Mouse (Mus musculus) G1E-ER4 (cell line): ENCODE results near the gene Aox3. TPM values are rescaled to one million over a fixed set of nuclear protein-coding genes. Genes with fewer than 3 reads are reported as not detected.

Source experiments
- GATA1 ChIP-seq: IDR thresholded peaks from one replicate; pipeline ENCODE4 v1.8.0; 2012; ENCODE audit warnings: low read length, inconsistent platforms
- polyA plus RNA-seq: library from polyadenylated mRNA; stranded (reverse); fragments of >175 nt; gene quantifications from 2 replicates; pipeline ENCODE4 v1.2.3, GENCODE M21; 2012

Aox3 gene
- polyA plus RNA-seq, 1 experiment, result not detected

DNA sequence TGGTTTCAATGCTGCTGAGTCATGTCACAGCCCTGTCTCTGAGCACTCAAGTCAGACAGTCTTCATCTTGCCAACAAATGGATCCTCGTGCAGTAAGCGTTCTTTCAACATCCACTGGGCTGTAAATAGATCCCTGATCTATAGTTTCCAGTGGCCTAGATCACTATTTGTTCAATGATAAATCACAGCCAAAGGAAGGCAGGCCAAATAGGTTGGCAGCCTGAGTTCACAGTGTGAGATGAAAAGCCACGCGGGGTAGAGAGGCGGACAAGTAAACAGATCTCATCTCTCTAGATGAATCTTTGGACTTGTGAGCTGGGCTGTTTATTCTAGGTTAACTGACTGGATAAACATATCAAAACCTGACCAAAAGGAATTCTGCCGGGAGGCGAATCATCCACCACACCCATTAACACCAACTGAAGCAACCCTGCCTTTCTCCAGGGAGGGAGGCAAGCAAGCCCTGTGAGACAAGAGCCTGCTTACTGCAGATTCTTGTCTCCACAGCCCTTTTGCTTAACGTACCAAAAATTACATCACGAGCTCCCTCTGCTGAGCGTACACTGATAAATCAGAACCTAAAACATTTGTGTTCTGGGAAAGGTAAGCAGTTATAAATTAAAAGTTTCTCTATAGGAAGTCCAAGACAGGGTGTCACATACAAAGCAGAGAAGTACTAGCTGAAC, 31.6 kb downstream of the Aox3 start:
- TF ChIP-seq GATA1, result no peak

DNA sequence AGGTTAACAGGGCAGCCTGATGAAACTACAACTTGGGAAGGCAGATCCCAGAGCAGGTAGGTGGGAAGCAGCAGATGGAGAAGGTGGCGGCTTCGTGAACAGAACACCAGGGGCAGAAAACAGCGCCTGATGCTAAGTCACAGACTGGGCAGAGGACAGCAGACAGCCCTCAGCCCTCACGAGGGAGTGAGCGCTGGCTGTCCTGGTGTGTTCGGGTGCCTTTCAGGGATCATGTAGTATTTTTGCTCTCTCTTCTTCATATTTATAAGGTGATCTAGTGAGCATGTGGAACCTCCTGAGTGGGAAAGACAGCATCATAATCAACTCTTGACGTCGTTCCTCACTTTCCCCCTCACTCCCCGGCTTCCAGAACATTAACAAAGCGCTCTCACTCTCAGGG, 33.1 kb downstream of the Aox3 start:
- TF ChIP-seq GATA1, result no peak

DNA sequence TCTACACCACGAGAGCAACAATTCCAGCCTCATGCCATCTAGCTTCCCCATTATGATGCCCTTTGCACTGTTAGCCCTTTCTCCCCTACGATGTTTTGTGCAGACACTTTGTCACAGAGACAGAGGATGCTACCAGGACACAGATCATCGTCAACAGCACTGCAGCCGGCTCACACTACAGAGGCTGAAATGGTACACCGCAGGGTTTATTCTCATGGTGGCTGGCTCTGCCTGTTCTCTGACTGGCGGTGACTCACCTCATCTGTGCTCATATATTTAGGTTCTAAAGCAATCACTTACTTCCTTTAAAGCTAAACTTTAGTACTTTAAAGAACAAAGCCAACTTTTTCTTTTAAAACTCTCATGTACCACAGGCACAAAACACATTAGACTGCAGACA, 34.8 kb downstream of the Aox3 start:
- TF ChIP-seq GATA1, result no peak

- no peak for TF ChIP-seq GATA1
Observed at GRCm38 (mm10) chr1:58152247-58152646, 39.3 kb downstream of the Aox3 start.

DNA sequence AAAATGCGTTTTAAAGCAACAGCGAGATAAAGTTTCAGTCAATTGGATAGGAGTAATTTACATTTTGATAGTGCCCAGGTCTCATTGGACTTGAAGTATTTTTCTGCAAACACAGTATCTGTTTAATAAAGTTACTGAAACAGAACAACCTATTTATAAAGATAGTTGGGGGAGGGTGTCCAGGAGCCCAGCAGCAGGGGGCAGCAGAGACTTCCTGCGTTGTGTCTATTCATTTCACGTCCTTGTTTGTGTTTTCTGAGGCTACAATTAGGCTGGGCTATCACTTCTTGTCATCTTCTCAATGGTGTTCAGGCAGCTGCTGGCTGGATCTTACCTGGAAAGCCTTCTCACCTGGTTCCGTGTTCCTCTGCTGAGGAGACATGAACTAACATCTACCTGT, 43.8 kb downstream of the Aox3 start:
- TF ChIP-seq GATA1, result no peak

DNA sequence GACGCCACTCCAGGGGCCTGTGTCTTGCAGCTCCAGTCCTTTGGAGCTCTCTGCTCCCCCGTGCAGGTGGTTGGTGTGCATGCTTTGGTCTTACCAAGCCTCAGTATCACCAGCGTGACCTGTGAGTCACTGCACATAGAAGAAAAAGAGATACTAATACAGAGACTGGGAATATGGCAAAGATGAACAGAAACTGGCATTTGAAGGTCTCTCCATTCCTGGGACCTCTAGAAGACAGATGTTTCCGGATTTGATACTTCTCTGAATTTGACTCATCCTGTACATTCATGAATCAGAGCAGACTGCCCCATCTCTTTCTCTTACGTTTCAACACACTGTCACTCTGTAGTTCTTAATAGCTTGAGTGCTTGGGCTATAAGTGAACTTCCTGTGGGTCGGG, 57.0 kb downstream of the Aox3 start:
- TF ChIP-seq GATA1, result no peak

- no peak for TF ChIP-seq GATA1
Observed at GRCm38 (mm10) chr1:58188514-58189175, 75.7 kb downstream of the Aox3 start.

DNA sequence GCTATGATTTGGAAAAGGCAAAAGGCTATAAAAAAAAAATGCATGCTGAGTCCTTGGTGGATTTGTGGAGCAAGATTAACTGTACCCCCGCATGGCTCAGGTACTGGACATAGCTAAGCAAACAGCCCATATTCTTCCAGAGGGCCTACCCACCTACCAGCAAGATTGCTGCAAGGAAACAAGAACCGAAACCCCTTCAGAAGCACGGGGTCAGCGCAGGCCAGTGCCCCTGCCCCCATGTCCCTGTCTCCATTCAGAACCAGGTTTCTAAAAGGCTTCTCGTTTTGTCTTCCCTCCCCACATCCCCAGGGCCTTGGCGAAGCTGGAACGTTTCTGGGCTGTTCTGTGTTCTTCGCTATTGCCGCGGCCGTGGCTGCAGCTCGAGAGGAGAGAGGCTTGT, 81.4 kb downstream of the Aox3 start:
- TF ChIP-seq GATA1, result no peak

DNA sequence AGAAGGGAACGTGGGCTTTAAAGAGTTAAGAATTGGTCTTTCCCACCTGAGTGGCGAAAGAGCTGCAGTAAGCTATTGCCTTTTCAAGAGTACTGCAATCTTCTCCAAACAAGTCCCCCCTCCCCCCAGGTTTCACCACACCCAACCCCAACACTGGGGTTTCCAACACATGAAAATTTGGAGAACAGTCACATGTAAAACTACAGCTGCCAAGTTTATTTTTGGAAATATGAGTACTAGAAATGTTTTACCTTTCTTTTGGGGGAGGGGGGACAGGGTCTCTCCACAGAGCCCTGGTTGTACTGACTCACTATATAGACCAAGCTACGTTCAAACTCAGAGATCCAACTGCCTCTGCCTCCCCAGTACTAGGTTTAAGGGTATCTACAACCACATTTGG, 82.1 kb downstream of the Aox3 start:
- no peak for TF ChIP-seq GATA1

- no peak for TF ChIP-seq GATA1
Observed at GRCm38 (mm10) chr1:58195541-58195940, 82.6 kb downstream of the Aox3 start.

- TF ChIP-seq GATA1, result no peak
Observed at GRCm38 (mm10) chr1:58197023-58197422, 84.1 kb downstream of the Aox3 start.

DNA sequence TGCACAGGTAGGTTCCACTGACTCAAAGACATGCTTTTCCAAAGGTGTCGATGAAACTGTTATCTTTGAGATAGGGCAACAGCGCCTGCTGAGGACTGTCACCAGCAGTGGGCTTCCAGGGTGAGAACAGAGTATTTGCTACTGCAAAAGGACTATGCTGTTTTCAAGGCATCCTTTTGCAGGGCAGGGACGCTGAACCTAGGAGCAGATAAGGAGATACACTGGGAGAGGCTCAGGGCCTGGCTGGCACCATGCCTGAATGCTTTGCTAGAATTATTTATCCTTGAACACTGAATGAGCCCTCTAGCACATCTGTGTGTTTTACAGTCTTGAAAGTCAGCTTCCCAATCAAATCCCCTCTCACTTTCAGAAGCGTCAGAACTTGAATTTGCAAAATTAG, 85.5 kb downstream of the Aox3 start:
- no peak for TF ChIP-seq GATA1

DNA sequence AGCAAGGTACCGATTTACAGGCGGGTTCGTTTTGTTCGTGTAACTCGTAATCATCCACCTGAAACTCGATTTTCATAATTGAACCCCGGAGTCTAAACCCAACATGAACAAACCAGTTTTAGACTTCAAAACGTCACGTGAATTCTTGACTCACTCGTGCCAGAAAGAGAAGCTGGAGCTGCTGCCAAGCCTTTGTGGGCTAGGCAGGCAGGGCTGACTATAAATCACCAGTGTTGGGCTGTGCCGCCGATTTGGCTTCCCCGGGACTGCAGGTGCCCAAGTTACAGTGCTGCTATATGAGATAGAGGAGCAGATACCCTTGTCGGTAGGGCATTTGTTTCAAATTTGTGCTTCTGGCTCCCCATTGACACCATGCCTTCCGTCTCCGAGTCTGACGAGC, 97.3 kb downstream of the Aox3 start, which contains the start of gene Aox4:
Gene Aox4 (plus strand): TSS at position 195 of the 400 bp plus-strand sequence.
- no peak for TF ChIP-seq GATA1

DNA sequence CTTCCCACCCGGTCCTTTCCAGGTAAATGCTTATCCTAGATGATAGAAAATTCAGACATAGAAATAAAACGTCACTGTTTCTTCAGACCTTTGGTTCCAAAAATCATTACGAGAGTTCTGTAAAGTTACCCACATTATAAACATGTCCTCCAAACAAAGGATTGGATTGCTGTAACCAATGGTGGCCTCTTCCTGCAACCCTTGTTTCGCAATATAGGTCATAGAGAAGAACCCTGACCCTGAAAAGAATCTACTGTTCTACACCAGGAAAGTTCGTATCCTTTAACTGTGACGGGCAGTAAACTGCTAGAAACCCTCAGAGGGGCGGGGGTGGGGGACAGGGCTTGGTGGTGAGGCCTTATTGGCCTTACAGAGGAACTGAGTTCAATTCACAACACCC, 99.9 kb downstream of the Aox3 start:
- TF ChIP-seq GATA1, result no peak

DNA sequence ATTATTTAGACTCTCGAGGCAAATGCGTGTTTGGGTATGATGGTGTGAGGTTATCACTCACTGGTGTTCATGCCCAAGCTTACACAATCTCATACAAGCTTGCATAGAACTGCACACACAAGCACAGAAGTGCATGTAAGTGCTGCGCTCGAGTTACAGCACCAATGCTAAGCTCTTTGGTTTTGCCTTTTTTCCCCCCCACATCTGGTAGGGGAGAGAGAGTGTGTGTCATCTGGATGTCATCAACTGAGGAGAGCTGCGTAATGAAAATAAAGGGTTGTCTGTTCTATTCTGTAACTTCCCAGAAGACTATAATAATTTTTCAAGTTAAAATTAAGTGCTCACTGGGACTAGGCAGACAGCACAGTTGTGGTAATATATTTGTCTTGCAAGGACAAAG, 100.9 kb downstream of the Aox3 start:
- TF ChIP-seq GATA1, result no peak

- no peak for TF ChIP-seq GATA1
Observed at GRCm38 (mm10) chr1:58215353-58215752, 102.4 kb downstream of the Aox3 start.

DNA sequence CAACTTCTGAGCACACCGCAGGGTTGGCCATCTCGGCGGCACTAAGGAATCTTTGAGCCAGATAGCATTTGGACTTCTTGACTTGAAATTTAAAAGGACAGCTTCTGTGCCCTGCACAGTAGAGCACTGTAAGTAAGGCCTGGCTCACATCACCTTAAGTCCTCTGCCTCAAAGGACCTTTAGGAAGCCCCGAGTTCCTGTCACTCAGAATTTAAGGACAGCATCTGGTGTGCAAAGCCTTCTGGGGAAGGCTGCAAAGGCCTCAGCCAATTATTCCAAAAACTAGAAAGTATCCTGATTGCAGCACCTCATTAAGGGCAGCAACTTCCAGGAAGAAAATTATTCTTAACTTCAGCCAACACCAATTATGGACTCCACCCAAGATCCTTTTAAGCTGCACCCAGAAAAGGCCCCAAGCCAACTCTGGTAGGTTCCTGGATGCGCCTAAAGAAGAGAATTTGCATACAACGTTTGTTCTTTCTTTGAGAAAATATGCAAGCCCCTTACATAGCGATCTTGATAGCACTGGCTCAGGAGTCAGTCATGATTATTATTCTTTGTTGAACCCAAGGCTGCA, 103.1 kb downstream of the Aox3 start:
- no peak for TF ChIP-seq GATA1

DNA sequence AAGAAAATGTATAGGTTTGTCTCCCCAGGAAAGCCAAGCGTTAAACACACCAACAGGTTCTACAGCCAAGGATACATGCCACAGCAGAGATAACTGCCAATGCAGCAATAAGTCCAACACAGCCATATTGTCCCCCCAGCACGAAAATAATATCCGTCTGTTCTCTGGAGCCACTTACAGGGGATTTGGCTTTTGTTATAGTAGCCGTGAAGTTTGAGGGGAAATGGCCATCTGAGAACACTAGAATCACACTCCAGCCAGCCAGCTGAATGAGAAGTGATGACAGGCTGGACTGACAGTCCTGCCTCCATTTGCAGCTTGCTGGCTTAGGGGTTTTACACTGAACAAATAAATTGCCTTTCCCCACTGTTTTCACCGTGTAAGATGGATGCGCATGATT, 108.1 kb downstream of the Aox3 start:
- TF ChIP-seq GATA1, result no peak
